Mouse (Mus musculus) olfactory bulb, adult 2 months (tissue): Measurements from ENCODE around the gene Brdt. TPM values are rescaled to one million over a fixed set of nuclear protein-coding genes. Genes with fewer than 3 reads are reported as not detected.

ENCODE experiments used
- H3K27ac ChIP-seq: fragments of 200-500 bp; 2 replicates; pipeline ENCODE4 v1.5.1; 2012; ENCODE audit warnings: low read depth, low read length; ENCODE audit not compliant: insufficient read depth
- H3K4me1 ChIP-seq: fragments of 200-500 bp; 2 replicates; pipeline ENCODE4 v1.6.1; 2012; ENCODE audit warnings: low read length; ENCODE audit not compliant: control insufficient read depth, insufficient read depth
- H3K4me3 ChIP-seq: fragments of 200-500 bp; 2 replicates; pipeline ENCODE4 v1.5.1; 2012; ENCODE audit warnings: mild to moderate bottlenecking, low read depth, low read length, moderate library complexity; ENCODE audit not compliant: insufficient read depth
- CTCF ChIP-seq: fragments of 200-500 bp; IDR thresholded peaks from 2 replicates; pipeline ENCODE4 v1.5.1; 2012; ENCODE audit warnings: low read depth, mild to moderate bottlenecking, low read length, moderate library complexity; ENCODE audit not compliant: insufficient read depth
- POLR2A ChIP-seq: fragments of 200-500 bp; IDR thresholded peaks from 2 replicates; pipeline ENCODE4 v1.6.1; 2012; ENCODE audit warnings: mild to moderate bottlenecking, low read depth, low read length, moderate library complexity; ENCODE audit not compliant: insufficient read depth
- WGBS: fragments of 180-500 bp; shearing (Covaris S2); methylation state at CpG from one replicate; pipeline ENCODE4 v1.1.7; 2018; 5-methylcytosine and 5-hydroxymethylcytosine counted together
- polyA plus RNA-seq: library from polyadenylated mRNA; stranded (reverse); fragments of >200 nt; gene quantifications from 2 replicates; pipeline ENCODE4 v1.2.4, GENCODE M21; 2012; ENCODE audit warnings: low replicate concordance; ENCODE audit not compliant: missing spikeins, insufficient read depth, insufficient read length

Gene Brdt
- polyA plus RNA-seq, 1 experiment, result not detected

- under 1% methylated on average over 76 of the region's 80 CpGs for WGBS
- Histone ChIP-seq H3K27ac (no peak overlapping the region), H3K4me1 (peaks cover 12% of the 10 kb centered on the region; the same call in 1 of the 2 replicates), H3K4me3 (peak overlapping the region; percentile 65)
- TF ChIP-seq POLR2A (no peak), CTCF (no peak)
Observed at GRCm38 (mm10) chr5:107403011-107403946, 72.3 kb downstream of the Brdt start.

GRCm38 (mm10) chr5:107403947-107404684, 73.2 kb downstream of the Brdt start:
- peak overlapping the region; percentile 65 for H3K4me3 ChIP-seq
- TF ChIP-seq CTCF (no peak), POLR2A (no peak)
- H3K27ac ChIP-seq, result no peak overlapping the region
- H3K4me1 ChIP-seq, result peaks cover 12% of the 10 kb centered on the region; the same call in 1 of the 2 replicates
- WGBS, result 33% methylated on average over 12 of the region's 12 CpGs

- 0 out of 2 replicates have a peak overlapping the region, but pooled peaks have one; percentile 17 for H3K27ac ChIP-seq
- WGBS, result 79% methylated on average over 4 of the region's 4 CpGs
- TF ChIP-seq CTCF (no peak), POLR2A (no peak)
- H3K4me3 ChIP-seq, result no peak overlapping the region
- peaks cover 12% of the 10 kb centered on the region; the same call in 1 of the 2 replicates for H3K4me1 ChIP-seq
Observed at GRCm38 (mm10) chr5:107405361-107405760, 74.4 kb downstream of the Brdt start.

- Histone ChIP-seq H3K4me3 (no peak overlapping the region), H3K27ac (no peak overlapping the region), H3K4me1 (no peaks in the 10 kb centered on the region)
- TF ChIP-seq POLR2A, result no peak
- no peak for TF ChIP-seq CTCF
- WGBS, result 87% methylated on average over 1 of the region's 1 CpGs
Observed at GRCm38 (mm10) chr5:107410305-107410704, 79.3 kb downstream of the Brdt start.

GRCm38 (mm10) chr5:107411326-107411725, 80.4 kb downstream of the Brdt start:
- TF ChIP-seq CTCF, result no peak
- no peak for TF ChIP-seq POLR2A
- Histone ChIP-seq H3K4me1 (no peaks in the 10 kb centered on the region), H3K27ac (no peak overlapping the region), H3K4me3 (no peak overlapping the region)
- 35% methylated on average over 4 of the region's 4 CpGs for WGBS

GRCm38 (mm10) chr5:107412285-107412684, 81.3 kb downstream of the Brdt start:
- Histone ChIP-seq H3K27ac (no peak overlapping the region), H3K4me1 (no peaks in the 10 kb centered on the region), H3K4me3 (no peak overlapping the region)
- 91% methylated on average over 2 of the region's 2 CpGs for WGBS
- TF ChIP-seq CTCF (no peak), POLR2A (no peak)

GRCm38 (mm10) chr5:107415098-107415497, 84.1 kb downstream of the Brdt start:
- H3K27ac ChIP-seq, result no peak overlapping the region
- H3K4me1 ChIP-seq, result no peaks in the 10 kb centered on the region
- TF ChIP-seq POLR2A, result no peak
- TF ChIP-seq CTCF, result no peak
- no peak overlapping the region for H3K4me3 ChIP-seq
- 89% methylated on average over 2 of the region's 2 CpGs for WGBS

- Histone ChIP-seq H3K27ac (no peak overlapping the region), H3K4me1 (no peaks in the 10 kb centered on the region), H3K4me3 (no peak overlapping the region)
- WGBS, result 31% methylated on average over 1 of the region's 1 CpGs
- TF ChIP-seq CTCF, result no peak
- no peak for TF ChIP-seq POLR2A
Observed at GRCm38 (mm10) chr5:107421676-107422075, 90.7 kb downstream of the Brdt start.

- H3K4me1 ChIP-seq, result no peaks in the 10 kb centered on the region
- TF ChIP-seq POLR2A (no peak), CTCF (no peak)
- 79% methylated on average over 3 of the region's 3 CpGs for WGBS
- H3K27ac ChIP-seq, result no peak within 1 kb of the TSS
- no peak within 1 kb of the TSS for H3K4me3 ChIP-seq
Observed at GRCm38 (mm10) chr5:107431249-107431648, 100.3 kb downstream of the Brdt start, which contains the start of gene Lpcat2b. Gene Lpcat2b (plus strand): TSS chr5:107431549.
